Mouse (Mus musculus) CH12.LX (cell line): ENCODE measurements around the gene Pola2. TPM values are rescaled to one million over a fixed set of nuclear protein-coding genes. Genes with fewer than 3 reads are reported as not detected.

Source experiments
- DNase-seq: peaks from one replicate; pipeline ENCODE4 v3.0.0-alpha.2; 2013; ENCODE audit errors: extremely low read depth
- H3K27ac ChIP-seq: 2 replicates; pipeline ENCODE4 v1.5.1; 2012; ENCODE audit warnings: low read depth, mild to moderate bottlenecking, control low read depth, moderate library complexity; ENCODE audit not compliant: insufficient read depth
- H3K27me3 ChIP-seq: replicated peaks from 2 replicates; pipeline ENCODE3; 2012; ENCODE audit warnings: inconsistent platforms
- H3K36me3 ChIP-seq, 2 experiments: replicated peaks in 1 of 2; 2 replicates each; pipeline versions ENCODE3 to v1.6.1; 2012; ENCODE audit warnings: inconsistent platforms in 1 of 2, low read length in 1 of 2, mild to moderate bottlenecking in 1 of 2, mixed read lengths in 1 of 2, moderate library complexity in 1 of 2; ENCODE audit not compliant: control insufficient read depth in 1 of 2, insufficient read depth in 1 of 2
- H3K4me1 ChIP-seq, 2 experiments: 2 replicates each; pipeline ENCODE4 v1.6.1; 2012; ENCODE audit warnings: inconsistent platforms in 1 of 2, moderate library complexity in 1 of 2; ENCODE audit not compliant: insufficient read depth in 2 of 2, control insufficient read depth in 1 of 2
- H3K4me2 ChIP-seq: 2 replicates; pipeline ENCODE4 v1.6.1; 2012; ENCODE audit warnings: low read depth, mild to moderate bottlenecking, control low read depth; ENCODE audit not compliant: poor library complexity, insufficient read depth, severe bottlenecking
- H3K4me3 ChIP-seq, 3 experiments: fragments of 150-350 bp in 1 of 3; sonication (generic) in 1 of 3; replicated peaks in 1 of 3; 2 replicates each; pipeline versions ENCODE3 to v1.5.1; 2011 to 2012; ENCODE audit warnings: low read depth in 2 of 3, low read length in 2 of 3, mild to moderate bottlenecking in 2 of 3, moderate library complexity in 2 of 3, control low read depth in 1 of 3, improper control_type of control experiment in 1 of 3, inconsistent platforms in 1 of 3, mixed read lengths in 1 of 3; ENCODE audit not compliant: poor library complexity in 1 of 3
- H3K79me2 ChIP-seq: replicated peaks from 2 replicates; pipeline ENCODE4 v1.6.1; 2012; ENCODE audit warnings: mild to moderate bottlenecking, moderate library complexity; ENCODE audit not compliant: control insufficient read depth, poor library complexity, insufficient read depth, severe bottlenecking; ENCODE audit errors: extremely low read depth
- H3K9ac ChIP-seq: 2 replicates; pipeline ENCODE4 v1.6.1; 2012; ENCODE audit warnings: low read depth, mild to moderate bottlenecking, control low read depth, moderate library complexity; ENCODE audit not compliant: insufficient read depth
- H3K9me3 ChIP-seq: replicated peaks from 2 replicates; pipeline ENCODE3; 2012; ENCODE audit warnings: low read length, inconsistent platforms, mixed read lengths
- CHD1 ChIP-seq: IDR thresholded peaks from 2 replicates; pipeline ENCODE4 v1.6.1; 2012; ENCODE audit warnings: low read depth, low read length, improper control_type of control experiment, inconsistent platforms
- E2F4 ChIP-seq: IDR thresholded peaks from 2 replicates; pipeline ENCODE4 v1.6.1; 2011; ENCODE audit warnings: low read depth, low read length, improper control_type of control experiment; ENCODE audit not compliant: insufficient replicate concordance
- ELF1 ChIP-seq: IDR thresholded peaks from 2 replicates; pipeline ENCODE4 v1.6.1; 2014; ENCODE audit warnings: low read depth, mild to moderate bottlenecking, inconsistent platforms, low read length, improper control_type of control experiment
- EP300 ChIP-seq: IDR thresholded peaks from 2 replicates; pipeline ENCODE4 v1.6.1; 2011; ENCODE audit warnings: low read length, improper control_type of control experiment
- GABPA ChIP-seq: IDR thresholded peaks from 2 replicates; pipeline ENCODE4 v1.6.1; 2012; ENCODE audit warnings: low read depth, low read length, improper control_type of control experiment, inconsistent platforms; ENCODE audit not compliant: insufficient replicate concordance
- IRF4 ChIP-seq: IDR thresholded peaks from 2 replicates; pipeline ENCODE4 v1.6.1; 2014; ENCODE audit warnings: low read depth, mild to moderate bottlenecking, inconsistent platforms, low read length, improper control_type of control experiment
- MAFK ChIP-seq: IDR thresholded peaks from 2 replicates; pipeline ENCODE4 v1.6.1; 2011; ENCODE audit warnings: low read length, improper control_type of control experiment; ENCODE audit not compliant: insufficient replicate concordance
- MEF2A ChIP-seq: IDR thresholded peaks from 2 replicates; pipeline ENCODE4 v1.6.1; 2014; ENCODE audit warnings: low read depth, mild to moderate bottlenecking, inconsistent platforms, low read length, improper control_type of control experiment, borderline replicate concordance
- MXI1 ChIP-seq: IDR thresholded peaks from 2 replicates; pipeline ENCODE4 v1.6.1; 2011; ENCODE audit warnings: mild to moderate bottlenecking, low read depth, low read length, improper control_type of control experiment
- NELFE ChIP-seq: IDR thresholded peaks from 2 replicates; pipeline ENCODE4 v1.6.1; 2011; ENCODE audit warnings: low read depth, low read length, improper control_type of control experiment
- POLR2AphosphoS2 ChIP-seq: IDR thresholded peaks from 2 replicates; pipeline ENCODE4 v1.6.1; 2011; ENCODE audit warnings: low read depth, low read length, improper control_type of control experiment
- RAD21 ChIP-seq: IDR thresholded peaks from 2 replicates; pipeline ENCODE4 v1.6.1; 2011; ENCODE audit warnings: low read depth, mild to moderate bottlenecking, low read length, improper control_type of control experiment, moderate library complexity
- RCOR1 ChIP-seq: conservative IDR thresholded peaks from 2 replicates; pipeline ENCODE4 v1.6.1; 2012; ENCODE audit warnings: low read depth, mild to moderate bottlenecking, inconsistent platforms, low read length, improper control_type of control experiment
- SIN3A ChIP-seq: IDR thresholded peaks from 2 replicates; pipeline ENCODE4 v1.6.1; 2012; ENCODE audit warnings: low read length, improper control_type of control experiment, inconsistent platforms
- TBP ChIP-seq: conservative IDR thresholded peaks from 2 replicates; pipeline ENCODE4 v1.6.1; 2011; ENCODE audit warnings: low read depth, low read length, improper control_type of control experiment
- TCF12 ChIP-seq: IDR thresholded peaks from 2 replicates; pipeline ENCODE4 v1.6.1; 2014; ENCODE audit warnings: low read depth, mild to moderate bottlenecking, inconsistent platforms, low read length, improper control_type of control experiment
- USF2 ChIP-seq: conservative IDR thresholded peaks from 2 replicates; pipeline ENCODE4 v1.6.1; 2011; ENCODE audit warnings: low read depth, low read length, improper control_type of control experiment
- ZC3H11A ChIP-seq: IDR thresholded peaks from 2 replicates; pipeline ENCODE4 v1.6.1; 2012; ENCODE audit warnings: low read depth, mild to moderate bottlenecking, inconsistent platforms, low read length, improper control_type of control experiment
- ZKSCAN1 ChIP-seq: IDR thresholded peaks from 2 replicates; pipeline ENCODE4 v1.6.1; 2012; ENCODE audit warnings: low read depth, inconsistent platforms, low read length, improper control_type of control experiment, borderline replicate concordance
- ZMIZ1 ChIP-seq: IDR thresholded peaks from 2 replicates; pipeline ENCODE4 v1.6.1; 2012; ENCODE audit warnings: low read depth, mild to moderate bottlenecking, inconsistent platforms, low read length, improper control_type of control experiment
- dilution Hi-C: fragments of 300-500 bp; cut with MboI; formaldehyde crosslinking; loops from 2 replicates; pipeline ENCODE4 v1.14.3; 2020; ENCODE audit warnings: low sequenced_read_pairs; ENCODE audit not compliant: extremely low pct_unique_long_range_greater_than_20kb, extremely low pct_ligation_motif_present
- in situ Hi-C: fragments of 300-500 bp; cut with MboI; formaldehyde crosslinking; loops from 3 replicates; pipeline ENCODE4 v1.14.3; 2019; ENCODE audit warnings: low sequenced_read_pairs, low pct_ligation_motif_present, low pct_unique_long_range_greater_than_20kb, mixed read lengths
- polyA plus RNA-seq: library from polyadenylated mRNA; unstranded; fragments of >175 nt; gene quantifications from 2 replicates; pipeline ENCODE4 v1.2.1, GENCODE M21; 2012; ENCODE audit warnings: low read depth; ENCODE audit not compliant: insufficient read length
- total RNA-seq, 2 experiments: library from RNA; depleted of rRNA; stranded (reverse); fragments of 300-350 nt in 1 of 2; fragments of >200 nt in 1 of 2; gene quantifications; 2 replicates each; pipeline ENCODE4 v1.2.3; 2012 to 2014

Pola2 gene
- total and polyA plus RNA-seq, 3 experiments, result 60.3 to 91.4 (median 71.7) TPM

DNA sequence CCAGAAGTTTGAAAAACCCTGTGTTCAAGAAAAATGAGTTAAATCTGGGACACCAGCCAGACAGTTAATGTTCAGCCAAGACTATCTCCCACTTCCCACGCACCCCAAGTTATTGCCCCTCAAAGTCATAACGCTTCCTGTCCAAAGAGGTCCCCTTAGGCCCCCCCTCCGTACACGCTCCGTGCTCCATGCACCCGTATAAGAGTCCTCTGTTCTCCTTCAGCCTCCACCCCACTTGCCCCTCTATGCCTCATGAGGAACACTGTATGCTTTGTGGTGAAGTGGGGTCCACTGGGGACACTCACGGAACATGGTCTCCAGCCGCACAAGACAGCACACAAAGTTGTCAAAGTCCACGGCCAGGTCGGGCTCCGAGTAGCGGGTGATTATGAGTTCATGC is 26.0 kb upstream of the Pola2 start:
- no peak overlapping the region for H3K27ac ChIP-seq
- no peak overlapping the region for H3K4me3 ChIP-seq
- H3K27me3 ChIP-seq, result no peaks in the 10 kb centered on the region
- no peak for TF ChIP-seq ZC3H11A
- TF ChIP-seq IRF4, result no peak
- TF ChIP-seq CHD1, result no peak
- no peak for TF ChIP-seq TBP
- no peak for TF ChIP-seq E2F4
- TF ChIP-seq MAFK, result no peak
- in situ Hi-C loops, result no loop called here
- H3K36me3 ChIP-seq, result peaks cover 50 to 68% of the 10 kb centered on the region in 2 experiments
- no peak overlapping the region for H3K9ac ChIP-seq
- DNase-seq, result no peak
- H3K9me3 ChIP-seq, result no peaks in the 10 kb centered on the region
- dilution Hi-C loops, result no loop called here
- no peaks in the 10 kb centered on the region for H3K79me2 ChIP-seq
- no peak overlapping the region for H3K4me2 ChIP-seq
- H3K4me1 ChIP-seq, result peaks cover 0 to 31% of the 10 kb centered on the region in 2 experiments; a peak in 2 of 4 replicates

GRCm38 (mm10) chr19:5989585-5989984 is 25.6 kb upstream of the Pola2 start:
- dilution Hi-C loops, result no loop called here

DNA sequence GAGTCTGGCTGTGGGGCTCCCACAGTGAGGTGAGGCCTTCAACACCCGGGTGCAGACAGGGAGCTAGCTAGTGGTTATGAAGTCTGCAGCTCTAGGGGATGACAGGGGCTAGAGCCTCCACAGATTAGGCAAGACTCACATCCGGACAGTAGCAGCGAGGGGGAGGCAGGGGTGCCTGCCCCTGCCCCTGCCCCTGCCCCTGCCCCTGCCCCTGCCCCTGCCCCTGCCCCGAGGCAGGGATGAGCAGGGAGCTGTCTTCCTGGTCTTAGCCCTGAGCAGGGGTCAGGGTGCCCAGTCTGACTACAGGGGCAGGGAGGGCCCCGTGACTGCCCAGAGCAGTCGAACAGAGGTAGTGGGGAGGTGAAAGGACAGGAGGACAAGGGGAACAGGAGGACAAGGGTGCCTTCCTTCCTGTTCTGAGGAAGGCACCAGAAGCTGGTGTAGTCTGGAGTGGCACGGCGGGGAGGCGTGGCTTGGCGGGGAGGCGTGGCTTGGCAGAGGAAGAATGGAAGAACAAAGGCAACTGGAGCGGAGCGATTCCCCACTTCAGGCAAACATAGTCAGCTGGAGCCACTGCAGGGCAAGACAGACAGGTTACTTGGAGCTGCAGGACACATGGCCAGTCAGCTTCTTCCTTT is 24.9 kb upstream of the Pola2 start:
- DNase-seq, result no peak
- Histone ChIP-seq H3K27ac (no peak overlapping the region), H3K9ac (no peak overlapping the region), H3K79me2 (no peaks in the 10 kb centered on the region), H3K9me3 (no peaks in the 10 kb centered on the region), H3K4me2 (no peak overlapping the region), H3K4me1 (peaks cover 0 to 31% of the 10 kb centered on the region in 2 experiments; a peak in 2 of 4 replicates), H3K4me3 (no peak overlapping the region), H3K36me3 (peaks cover 41 to 57% of the 10 kb centered on the region in 2 experiments), H3K27me3 (no peaks in the 10 kb centered on the region)
- dilution Hi-C loops, result no loop called here
- in situ Hi-C loops, result no loop called here
- TF ChIP-seq ELF1, result no peak
- no peak for TF ChIP-seq MXI1
- TF ChIP-seq POLR2AphosphoS2, result no peak
- TF ChIP-seq EP300, result no peak
- TF ChIP-seq GABPA, result no peak
- TF ChIP-seq TCF12, result no peak
- TF ChIP-seq CHD1, result no peak
- TF ChIP-seq ZKSCAN1, result no peak
- TF ChIP-seq MEF2A, result no peak
- TF ChIP-seq NELFE, result no peak
- TF ChIP-seq TBP, result no peak
- TF ChIP-seq IRF4, result no peak
- no peak for TF ChIP-seq E2F4
- no peak for TF ChIP-seq ZMIZ1
- TF ChIP-seq RAD21, result no peak
- TF ChIP-seq USF2, result no peak
- TF ChIP-seq, all 38 proteins: peak for 0

More at GRCm38 (mm10) chr19:5989585-5989984, 25.6 kb upstream of the Pola2 start:
- H3K27ac ChIP-seq, result no peak overlapping the region
- H3K9me3 ChIP-seq, result no peaks in the 10 kb centered on the region
- H3K4me1 ChIP-seq, result peaks cover 0 to 31% of the 10 kb centered on the region in 2 experiments; a peak in 2 of 4 replicates
- TF ChIP-seq TBP (no peak), SIN3A (no peak), RCOR1 (no peak), RAD21 (no peak)
- peaks cover 47 to 63% of the 10 kb centered on the region in 2 experiments for H3K36me3 ChIP-seq
- H3K27me3 ChIP-seq, result no peaks in the 10 kb centered on the region
- in situ Hi-C loops, result no loop called here
- no peaks in the 10 kb centered on the region for H3K79me2 ChIP-seq
- H3K9ac ChIP-seq, result no peak overlapping the region
- H3K4me2 ChIP-seq, result no peak overlapping the region
- no peak for DNase-seq
- H3K4me3 ChIP-seq, result no peak overlapping the region
